Mouse (Mus musculus) v-Abl transformed pro-B cells (cell line): ENCODE data around the gene Hmga1b.

ENCODE experiments used
- in situ Hi-C, 2 experiments: fragments of 400-800 bp; cut with MboI; formaldehyde crosslinking; loops; one replicate each; pipeline ENCODE4 v1.15.1; 2025; ENCODE audit not compliant: unreplicated experiment in 2 of 2

The Hmga1b gene

GRCm38 (mm10) chr11:120777123-120777522 lies 14.5 kb downstream of the Hmga1b start:
- in situ Hi-C loops, result loop anchor here (5.0 to 25.0 kb wide), 4 partner anchors 55 to 292 kb away; partner anchors contain the start of genes Mrpl12 (in 2 of the 2), Npb (in 1 of the 2), Pcyt2 (in 1 of the 2) and Rac3 (in 1 of the 2)

DNA sequence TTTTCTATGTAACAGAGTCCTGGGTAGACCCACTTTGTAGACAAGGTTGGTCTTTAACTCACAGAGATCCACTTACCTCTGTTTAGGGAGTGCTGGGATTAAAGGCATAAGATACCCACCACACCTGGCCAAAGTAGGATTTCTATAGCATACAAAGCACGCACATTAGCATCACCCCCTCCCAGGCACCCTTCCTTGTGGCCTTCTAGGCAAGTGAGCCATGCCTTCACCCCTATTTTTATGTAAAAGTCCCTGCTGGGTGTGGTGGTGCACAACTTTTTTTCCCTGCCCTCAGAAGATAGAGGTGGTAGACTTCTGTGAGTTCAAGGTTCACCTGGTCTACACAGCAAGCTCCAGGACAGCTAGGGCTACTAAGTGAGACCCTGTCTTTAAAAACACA lies 17.3 kb downstream of the Hmga1b start:
- in situ Hi-C loops, result loop anchor here (5.0 to 25.0 kb wide), 4 partner anchors 58 to 295 kb away; partner anchors contain the start of genes Mrpl12 (in 2 of the 2), Npb (in 1 of the 2), Pcyt2 (in 1 of the 2) and Rac3 (in 1 of the 2)

DNA sequence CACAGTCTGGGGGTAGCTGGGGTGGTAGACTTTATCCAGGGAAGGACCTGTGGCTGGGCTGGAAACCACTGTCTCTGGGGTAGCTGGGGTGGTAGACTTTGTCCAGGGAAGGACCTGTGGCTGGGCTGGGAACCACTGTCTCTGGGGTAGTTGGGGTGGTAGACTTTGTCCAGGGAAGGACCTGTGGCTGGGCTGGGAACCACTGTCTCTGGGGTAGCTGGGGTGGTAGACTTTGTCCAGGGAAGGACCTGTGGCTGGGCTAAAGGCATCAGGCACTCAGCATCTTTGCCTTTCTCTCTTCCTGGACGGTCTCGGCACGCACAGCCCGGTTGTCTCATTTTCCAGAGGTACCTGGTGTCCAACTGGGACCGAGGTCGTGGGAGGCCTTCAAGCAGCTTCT lies 18.8 kb downstream of the Hmga1b start:
- in situ Hi-C loops, result loop anchor here in 1 of 2 experiments (25.0 kb wide), 1 partner anchor 169 kb away; the partner anchor contains the start of genes Npb and Pcyt2

- in situ Hi-C loops, result loop anchor here in 1 of 2 experiments (25.0 kb wide), 1 partner anchor 171 kb away; the partner anchor contains the start of genes Npb and Pcyt2
Observed at GRCm38 (mm10) chr11:120783426-120784063, 21.0 kb downstream of the Hmga1b start.

- in situ Hi-C loops, result loop anchor here in 1 of 2 experiments (25.0 kb wide), 1 partner anchor 172 kb away; the partner anchor contains the start of genes Npb and Pcyt2
Observed at GRCm38 (mm10) chr11:120784064-120784791, 21.6 kb downstream of the Hmga1b start, which contains the start of the genes Rfng and Gps1. Gene Rfng (minus strand): TSS chr11:120784207. Gene Gps1 (plus strand): TSS chr11:120784272.

- in situ Hi-C loops, result loop anchor here in 1 of 2 experiments (25.0 kb wide), 1 partner anchor 173 kb away; the partner anchor contains the start of genes Npb and Pcyt2
Observed at GRCm38 (mm10) chr11:120785145-120785544, 22.6 kb downstream of the Hmga1b start.

DNA sequence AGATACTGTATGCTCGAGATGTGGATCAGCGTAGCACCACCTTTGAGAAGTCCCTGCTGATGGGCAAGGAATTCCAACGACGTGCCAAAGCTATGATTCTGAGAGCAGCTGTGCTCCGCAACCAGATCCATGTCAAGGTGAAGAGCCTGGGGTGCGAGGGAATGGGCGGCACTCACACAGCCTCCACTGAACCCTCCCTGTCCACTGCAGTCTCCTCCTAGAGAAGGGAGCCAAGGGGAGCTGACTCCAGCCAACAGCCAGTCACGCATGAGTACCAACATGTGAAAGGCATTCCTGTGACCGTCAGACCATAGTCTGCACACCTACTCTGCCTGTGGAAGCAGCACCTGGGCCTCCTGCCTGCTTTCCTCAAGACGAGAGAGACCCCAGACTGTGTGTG lies 25.9 kb downstream of the Hmga1b start:
- in situ Hi-C loops, result loop anchor here in 1 of 2 experiments (25.0 kb wide), 1 partner anchor 176 kb away; the partner anchor contains the start of genes Npb and Pcyt2

- in situ Hi-C loops, result loop anchor here in 1 of 2 experiments (25.0 kb wide), 1 partner anchor 177 kb away; the partner anchor contains the start of genes Npb and Pcyt2
Observed at GRCm38 (mm10) chr11:120789355-120789754, 26.8 kb downstream of the Hmga1b start.

GRCm38 (mm10) chr11:120789810-120790209 lies 27.2 kb downstream of the Hmga1b start:
- in situ Hi-C loops, result loop anchor here in 1 of 2 experiments (25.0 kb wide), 1 partner anchor 178 kb away; the partner anchor contains the start of genes Npb and Pcyt2

DNA sequence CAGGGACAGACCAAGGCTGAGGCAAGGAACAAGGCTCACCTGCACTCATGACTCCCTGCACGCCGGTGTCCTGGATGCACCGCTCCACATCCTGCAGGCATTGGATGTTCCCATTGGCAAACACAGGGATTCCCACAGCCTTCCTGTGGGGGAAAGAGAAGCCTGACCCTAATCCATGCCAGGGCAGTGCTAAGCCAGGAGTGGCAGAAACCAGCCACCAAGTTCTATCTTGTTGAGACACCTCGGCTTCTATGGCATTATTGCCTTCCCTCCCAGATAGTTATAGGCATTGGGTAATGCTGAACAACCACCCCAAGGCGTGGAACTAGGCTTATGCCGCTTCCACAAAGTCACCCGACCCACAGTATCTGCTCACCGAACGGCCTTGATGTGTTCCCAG lies 30.1 kb downstream of the Hmga1b start:
- in situ Hi-C loops, result loop anchor here in 1 of 2 experiments (25.0 kb wide), 1 partner anchor 180 kb away; the partner anchor contains the start of genes Npb and Pcyt2

GRCm38 (mm10) chr11:120795756-120796613 lies 33.4 kb downstream of the Hmga1b start, which contains the start of gene Dus1l:
Gene Dus1l (minus strand): TSS chr11:120796403.
- in situ Hi-C loops, result loop anchor here in 1 of 2 experiments (25.0 kb wide), 1 partner anchor 184 kb away; the partner anchor contains the start of genes Npb and Pcyt2

GRCm38 (mm10) chr11:120796614-120796946 lies 34.0 kb downstream of the Hmga1b start:
- in situ Hi-C loops, result loop anchor here in 1 of 2 experiments (25.0 kb wide), 1 partner anchor 184 kb away; the partner anchor contains the start of genes Npb and Pcyt2

DNA sequence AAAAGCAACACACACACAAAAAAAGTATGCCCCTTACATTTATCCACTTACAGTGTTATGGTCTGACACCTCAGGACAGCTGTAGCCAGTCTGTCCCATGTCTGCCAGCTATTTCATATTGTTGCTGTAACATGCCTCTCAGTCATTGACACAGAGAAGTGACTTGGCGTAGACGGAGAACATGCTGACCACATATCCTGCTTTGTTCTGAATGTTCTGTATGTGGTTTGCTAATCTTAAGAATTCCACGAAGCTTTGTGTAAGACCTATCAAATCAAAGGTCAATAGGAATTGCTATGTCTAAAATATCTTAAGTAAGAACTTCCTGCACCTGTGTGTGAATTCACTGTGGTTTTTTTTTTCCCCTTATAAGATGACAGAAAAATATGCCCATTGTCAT lies 35.6 kb downstream of the Hmga1b start:
- in situ Hi-C loops, result loop anchor here in 1 of 2 experiments (25.0 kb wide), 1 partner anchor 186 kb away; the partner anchor contains the start of genes Npb and Pcyt2

DNA sequence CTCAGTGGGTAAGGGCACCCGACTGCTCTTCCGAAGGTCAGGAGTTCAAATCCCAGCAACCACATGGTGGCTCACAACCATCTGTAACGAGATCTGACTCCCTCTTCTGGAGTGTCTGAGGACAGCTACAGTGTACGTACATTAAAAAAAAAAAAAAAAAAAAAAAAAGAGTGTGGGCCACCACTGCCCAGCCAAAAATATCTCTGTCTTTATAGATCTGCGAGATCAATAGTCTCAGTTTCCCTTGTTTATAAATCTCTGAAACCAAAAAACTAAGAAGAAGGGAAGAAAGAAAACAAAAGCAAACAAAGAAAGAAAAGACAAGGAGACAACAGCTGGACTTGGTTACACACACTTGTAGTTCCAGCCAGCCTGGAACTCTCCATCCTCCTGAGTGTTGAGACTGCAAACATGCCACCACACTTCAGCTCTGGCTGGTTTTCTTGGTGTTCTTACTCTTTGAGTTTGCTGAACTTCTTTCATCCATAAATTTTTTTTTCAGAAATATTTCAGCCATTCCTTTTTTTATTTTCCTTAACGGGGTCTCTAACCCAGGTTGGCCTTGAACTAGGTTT lies 36.8 kb downstream of the Hmga1b start:
- in situ Hi-C loops, result loop anchor here in 1 of 2 experiments (25.0 kb wide), 1 partner anchor 187 kb away; the partner anchor contains the start of genes Npb and Pcyt2

- in situ Hi-C loops, result loop anchor here in 1 of 2 experiments (10.0 kb wide), 1 partner anchor 75 kb away; the partner anchor contains the start of genes Dcxr and Rac3
Observed at GRCm38 (mm10) chr11:120800061-120800904, 37.7 kb downstream of the Hmga1b start.

- in situ Hi-C loops, result loop anchor here in 1 of 2 experiments (10.0 kb wide), 1 partner anchor 79 kb away; the partner anchor contains the start of genes Dcxr and Rac3
Observed at GRCm38 (mm10) chr11:120804274-120804673, 41.7 kb downstream of the Hmga1b start.

- in situ Hi-C loops, result loop anchor here in 1 of 2 experiments (10.0 kb wide), 1 partner anchor 80 kb away; the partner anchor contains the start of genes Dcxr and Rac3
Observed at GRCm38 (mm10) chr11:120804769-120805168, 42.2 kb downstream of the Hmga1b start.
